Mouse (Mus musculus): ENCODE measurements around the gene Sft2d2. TPM values are rescaled to one million over a fixed set of nuclear protein-coding genes. Genes with fewer than 3 reads are reported as not detected.

Gene Sft2d2
- polyA plus RNA-seq, 1 experiment: 29.0 TPM

DNA sequence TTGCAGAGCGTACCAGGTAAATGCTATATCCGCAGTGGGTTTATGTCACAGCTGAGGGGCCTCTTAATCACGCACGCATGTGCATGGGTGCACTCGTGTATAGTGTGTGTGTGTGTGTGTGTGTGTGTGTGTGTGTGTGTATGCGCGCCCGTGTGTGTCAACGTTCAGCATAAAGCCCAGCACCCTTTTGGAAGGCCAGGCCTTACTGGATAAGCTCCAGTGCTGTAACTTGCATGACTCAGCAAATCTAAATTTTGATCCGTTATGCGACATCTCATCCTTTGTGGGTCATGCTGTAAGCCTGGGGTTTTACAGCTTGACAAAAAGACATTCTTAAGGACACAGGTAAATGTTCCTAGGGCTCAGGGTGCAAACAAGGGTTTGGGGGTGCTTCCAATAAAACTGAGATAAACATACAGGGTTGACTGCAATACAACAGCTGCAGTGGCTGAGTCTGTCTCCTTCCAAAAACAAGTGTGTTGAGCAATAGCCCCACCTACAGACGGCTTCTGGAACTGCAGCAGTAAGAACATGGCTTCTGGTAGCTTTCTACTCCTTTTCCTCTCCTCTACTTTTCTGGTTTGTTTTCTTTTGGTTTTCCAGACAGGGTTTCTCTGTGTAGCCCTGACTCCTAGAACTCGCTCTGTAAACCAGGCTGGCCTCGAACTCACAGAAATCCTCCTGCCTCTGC, 61.9 kb downstream of the Sft2d2 start:
- Histone ChIP-seq H3K4me1 (ENCODE audit: control insufficient read depth, insufficient read depth, insufficient read length, low read length) (no peaks in the 10 kb centered on the region), H3K4me3 (ENCODE audit: insufficient read depth, low read depth, low read length) (no peak overlapping the region), H3K27ac (replicated peaks; ENCODE audit: low read depth, low read length) (no peak overlapping the region)

DNA sequence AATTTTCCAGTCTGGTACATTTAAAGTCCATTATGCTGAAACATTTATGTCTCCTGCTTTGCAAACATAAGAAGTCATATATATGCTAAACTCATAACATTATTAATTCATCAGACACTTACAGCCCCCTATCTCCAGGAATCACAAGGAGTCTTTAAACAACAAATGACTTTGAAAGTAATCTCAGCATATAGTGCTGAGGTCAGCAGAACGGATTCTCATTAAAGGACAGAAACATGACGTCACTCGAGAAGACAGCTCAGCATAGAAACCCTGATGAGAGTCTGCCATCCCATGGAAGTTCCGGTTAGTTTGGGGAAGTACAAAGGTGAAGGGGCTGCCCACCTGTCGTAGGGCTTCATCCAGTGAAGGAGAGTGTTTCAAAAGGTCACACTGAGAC, 64.7 kb downstream of the Sft2d2 start:
- no peaks in the 10 kb centered on the region for H3K4me1 ChIP-seq (ENCODE audit: control insufficient read depth, insufficient read depth, insufficient read length, low read length)
- H3K4me3 ChIP-seq (ENCODE audit: insufficient read depth, low read depth, low read length): no peak overlapping the region
- no peak overlapping the region for H3K27ac ChIP-seq (replicated peaks; ENCODE audit: low read depth, low read length)

Other genes starting within 250 kb of the Sft2d2 start
- not detected in 2 replicates for gene Tbx19, start 33.7 kb downstream of the Sft2d2 start, polyA plus RNA-seq (2012; ENCODE audit: insufficient read depth, insufficient read length, missing spikeins)
- 41.1 and 41.5 TPM in 2 replicates for gene Tiprl, start 42.6 kb upstream of the Sft2d2 start, polyA plus RNA-seq (2012; ENCODE audit: insufficient read depth, insufficient read length, missing spikeins)
- 0.67 TPM in 1 of 2 replicates, not detected in the other for gene Gpr161, start 101.4 kb upstream of the Sft2d2 start, polyA plus RNA-seq (2012; ENCODE audit: insufficient read depth, insufficient read length, missing spikeins)